Mouse (Mus musculus) mature B cell (primary cell): Measurements from ENCODE around the gene Rgp1.

Experiments used
- in situ Hi-C: fragments of 300-500 bp; cut with MboI; formaldehyde crosslinking; loops from 2 replicates; pipeline ENCODE4 v1.14.3; 2019

Gene Rgp1

DNA sequence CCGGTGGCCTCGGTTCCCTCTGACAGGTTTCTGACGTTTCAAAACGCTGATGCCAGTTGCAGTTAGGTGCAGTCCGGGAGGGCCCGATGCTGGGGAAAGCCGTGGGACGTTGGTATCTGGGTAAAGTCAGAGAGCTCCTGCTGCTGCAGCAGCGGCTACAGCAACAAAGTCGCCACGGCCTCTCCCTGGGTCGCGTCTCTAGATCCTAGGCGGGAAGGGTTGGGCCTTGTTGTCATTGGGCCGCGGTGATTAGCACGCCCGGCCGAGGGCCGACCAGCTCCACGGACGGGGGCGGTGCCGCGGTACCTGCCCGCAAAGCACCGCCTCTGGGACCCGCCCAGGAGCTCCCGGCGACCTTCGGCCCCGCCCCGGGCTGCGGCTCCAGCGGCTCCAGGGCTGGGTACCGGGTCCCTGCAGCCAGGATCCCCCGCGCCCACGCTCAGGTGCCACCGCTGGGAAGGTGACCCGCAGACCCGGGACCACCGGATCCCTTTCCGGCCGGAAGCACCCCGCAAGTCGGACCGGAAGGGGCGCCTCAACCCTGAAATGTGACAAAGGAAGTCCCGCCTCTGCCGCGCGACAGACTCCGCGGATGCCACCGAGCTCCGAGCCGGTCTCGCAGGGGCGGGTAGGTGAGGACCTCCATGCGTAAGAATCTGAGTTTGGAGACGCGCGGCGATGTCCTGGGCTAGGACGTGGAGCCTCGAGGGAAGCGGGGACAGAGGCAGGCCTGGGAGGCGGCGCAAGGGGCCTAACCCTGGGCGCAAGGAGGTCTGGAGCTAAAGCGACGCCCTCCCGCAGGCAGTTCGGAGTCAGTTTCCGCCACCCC is at the start of gene Rgp1, which contains the start of gene Gba2:
Rgp1 (plus strand) TSS at position 340 of the 829 bp plus-strand sequence.
Gba2 (minus strand) TSS at position 498 of the 829 bp plus-strand sequence.
- in situ Hi-C loops, result no loop called here

DNA sequence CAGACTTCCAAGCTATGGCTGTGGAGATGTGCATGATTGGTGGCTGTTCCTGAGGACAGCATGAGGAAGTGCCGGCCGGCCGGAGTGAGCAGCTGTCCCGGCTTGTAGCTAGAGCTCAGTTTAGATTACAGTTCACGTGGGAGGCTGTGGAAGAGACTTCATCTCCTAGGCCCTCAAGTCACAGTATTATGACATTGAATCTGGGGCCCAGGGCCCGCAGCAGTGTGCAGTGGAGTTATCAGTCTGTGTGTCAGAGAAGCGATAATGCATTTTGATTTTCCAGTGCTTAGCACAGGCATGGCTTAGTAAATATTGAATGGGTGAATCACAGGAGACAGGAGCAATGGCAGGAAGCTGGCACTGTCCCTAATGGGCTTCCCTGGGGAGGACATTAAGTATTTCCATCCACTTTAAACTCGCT is 48.4 kb upstream of the Rgp1 start:
- in situ Hi-C loops, result no loop called here

DNA sequence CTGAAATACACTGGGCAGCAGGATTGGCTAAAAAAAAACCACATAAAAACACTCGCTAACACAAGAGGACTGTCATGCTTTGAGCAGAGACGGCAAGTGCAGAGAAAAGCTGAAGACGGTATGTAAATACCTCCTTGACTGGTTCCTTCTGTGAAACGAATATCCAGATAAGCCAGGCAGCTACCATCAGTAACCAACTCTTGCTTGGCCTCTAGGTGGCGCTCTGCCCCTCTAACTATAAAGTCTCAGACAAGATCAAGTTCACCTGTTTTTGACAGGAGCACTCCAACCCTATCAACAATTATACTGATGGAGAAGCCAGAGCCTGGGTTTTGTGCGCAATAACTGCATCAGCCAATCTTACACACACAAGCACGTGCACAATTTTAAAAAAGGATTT is 47.9 kb upstream of the Rgp1 start:
- in situ Hi-C loops, result no loop called here

DNA sequence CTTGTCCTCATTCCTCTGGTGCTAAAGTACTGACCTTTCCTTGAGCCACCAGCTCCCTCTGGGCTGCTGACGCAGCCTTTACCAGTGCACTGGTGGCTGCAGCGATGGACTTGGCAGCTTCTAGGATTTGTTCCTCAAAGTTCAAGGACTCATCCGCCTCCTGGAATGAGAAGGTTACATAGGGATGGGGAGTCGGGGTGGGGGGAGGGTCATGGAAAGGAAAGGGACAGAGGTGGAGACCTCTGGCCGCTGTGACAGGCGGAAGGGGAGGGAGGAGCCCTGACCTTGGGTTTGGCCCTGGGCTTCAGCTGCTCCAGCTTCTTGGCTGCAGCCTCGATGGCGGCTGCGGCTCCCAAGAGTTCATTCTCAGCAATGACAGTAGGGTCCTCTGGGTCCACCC is 45.2 kb upstream of the Rgp1 start:
- in situ Hi-C loops, result no loop called here

DNA sequence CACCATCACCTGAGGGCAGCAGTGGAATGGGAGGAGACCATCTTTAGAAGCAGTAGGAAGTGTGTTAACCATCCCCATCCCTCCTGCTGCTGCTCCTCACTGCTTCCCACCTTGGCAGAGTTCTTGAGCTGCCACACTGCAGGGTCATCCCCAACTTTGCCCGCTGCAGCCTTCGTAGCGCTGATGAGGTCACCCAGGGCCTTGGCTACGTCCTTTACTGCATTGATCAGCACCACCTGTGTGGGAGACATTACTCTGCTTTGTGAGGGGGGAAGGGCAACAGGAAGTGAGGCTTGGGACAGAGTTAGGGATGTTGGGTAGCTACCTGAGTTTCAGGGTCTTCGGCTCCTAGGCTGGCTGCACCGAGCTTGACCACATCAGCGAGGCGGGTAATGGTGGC is 42.9 kb upstream of the Rgp1 start:
- in situ Hi-C loops, result no loop called here

DNA sequence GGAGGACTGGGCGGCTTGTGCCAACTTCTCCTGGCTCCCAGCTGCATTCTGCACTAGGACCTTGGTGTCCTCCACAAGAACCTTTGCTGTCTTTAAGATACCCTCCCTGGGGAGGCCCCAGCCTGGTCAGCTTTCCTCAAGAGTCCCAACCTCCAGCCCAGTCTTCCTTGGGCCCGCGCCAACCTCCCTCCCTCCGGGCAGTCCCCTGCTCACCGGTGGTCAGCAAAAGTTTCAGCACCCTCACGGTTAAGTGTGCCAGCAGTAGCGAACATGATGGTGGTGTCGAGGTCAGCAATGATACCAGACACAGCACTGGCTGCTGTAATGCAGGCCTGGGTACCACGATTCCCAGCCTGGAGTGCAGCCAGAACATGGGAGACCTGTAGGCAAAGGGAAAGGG is 42.5 kb upstream of the Rgp1 start:
- in situ Hi-C loops, result no loop called here

DNA sequence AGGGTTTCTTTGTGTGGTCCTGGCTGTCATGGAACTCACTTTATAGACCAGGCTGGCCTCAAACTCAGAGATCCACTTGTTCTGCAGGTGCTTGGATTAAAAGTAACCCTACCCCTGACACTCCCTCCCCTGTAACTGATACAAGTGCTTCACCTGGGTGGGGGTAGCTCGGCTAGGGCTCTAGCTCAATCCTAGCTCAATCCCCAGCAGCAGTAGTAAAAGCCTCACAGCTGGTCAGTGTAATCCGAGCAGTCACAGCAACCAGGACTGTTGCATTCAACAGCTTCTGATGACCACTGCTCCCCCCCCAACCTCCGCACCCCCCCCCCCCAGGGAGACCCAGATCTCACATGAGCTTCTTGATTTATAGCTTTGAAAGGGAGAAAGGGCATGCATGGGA is 36.5 kb upstream of the Rgp1 start:
- in situ Hi-C loops, result no loop called here

DNA sequence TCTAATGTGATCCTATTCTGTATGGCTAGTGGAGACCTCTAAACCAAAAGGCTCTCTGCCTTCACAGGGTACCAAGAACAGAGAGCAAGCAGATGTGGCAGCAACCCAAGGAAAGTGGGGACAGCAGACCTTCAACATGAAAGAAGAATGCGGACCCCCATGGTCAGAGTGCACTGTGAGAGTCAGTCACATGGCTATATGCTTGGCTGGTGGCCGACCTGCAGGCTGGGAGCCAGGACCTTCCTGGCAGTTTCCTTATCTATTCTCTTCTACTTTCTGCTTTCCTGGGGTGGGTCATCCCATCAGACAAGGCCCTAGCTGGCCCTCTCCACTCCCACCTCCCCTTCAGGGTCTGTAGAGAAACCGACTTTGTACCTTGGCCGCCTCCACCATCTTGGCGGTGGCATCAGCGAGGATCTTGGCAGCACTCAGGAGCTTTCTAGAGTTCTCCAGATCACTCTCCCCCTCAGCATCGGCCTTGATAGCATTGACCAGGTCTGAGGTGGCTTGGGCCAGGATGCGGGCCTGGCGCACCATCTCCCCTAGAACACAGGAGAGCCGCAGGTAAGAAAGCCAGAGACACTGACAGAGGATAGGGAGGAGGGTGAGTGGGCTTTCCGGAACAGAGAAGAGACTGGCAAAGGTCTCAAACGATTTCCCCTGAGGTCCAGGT is 32.0 kb upstream of the Rgp1 start:
- in situ Hi-C loops, result no loop called here

DNA sequence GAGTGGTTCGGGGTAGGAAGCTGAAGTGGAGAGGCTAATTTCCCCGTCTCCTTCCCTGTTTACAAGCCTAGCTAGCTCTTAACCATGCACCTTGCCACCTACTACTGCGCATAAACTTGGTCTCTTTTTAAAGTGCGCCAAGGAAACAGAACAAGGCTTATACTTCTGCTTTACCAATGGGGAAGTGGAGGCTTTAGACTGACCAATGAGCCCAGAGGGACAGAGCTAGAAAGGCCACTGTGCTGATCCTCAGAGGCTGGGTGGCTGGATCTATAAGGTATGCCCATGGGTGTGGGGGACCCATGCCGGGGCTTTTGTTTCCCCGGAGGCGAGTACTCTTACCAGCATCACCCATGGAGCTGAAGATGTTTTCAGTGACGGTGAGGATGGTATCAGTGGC is 31.4 kb upstream of the Rgp1 start:
- in situ Hi-C loops, result no loop called here

DNA sequence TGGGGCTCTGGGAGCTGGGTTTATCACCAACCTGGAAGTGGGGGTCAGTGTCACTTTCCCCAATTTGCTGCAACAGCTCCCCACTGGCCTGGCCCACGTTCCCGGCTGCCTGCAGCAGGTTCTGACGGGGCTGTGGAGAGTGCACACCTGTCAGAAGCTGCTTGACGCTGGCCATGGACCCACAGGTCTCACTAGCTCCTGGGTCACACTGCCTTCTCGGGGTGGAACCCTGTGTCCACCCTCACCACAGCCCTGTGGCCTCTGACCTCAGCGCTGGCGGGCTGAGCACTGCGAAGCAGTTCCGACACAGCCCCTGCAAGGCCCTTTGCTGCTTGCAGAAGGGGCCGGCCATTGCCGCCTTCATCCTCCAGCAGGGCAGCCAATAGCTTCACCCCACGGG is 29.5 kb upstream of the Rgp1 start:
- in situ Hi-C loops, result no loop called here

DNA sequence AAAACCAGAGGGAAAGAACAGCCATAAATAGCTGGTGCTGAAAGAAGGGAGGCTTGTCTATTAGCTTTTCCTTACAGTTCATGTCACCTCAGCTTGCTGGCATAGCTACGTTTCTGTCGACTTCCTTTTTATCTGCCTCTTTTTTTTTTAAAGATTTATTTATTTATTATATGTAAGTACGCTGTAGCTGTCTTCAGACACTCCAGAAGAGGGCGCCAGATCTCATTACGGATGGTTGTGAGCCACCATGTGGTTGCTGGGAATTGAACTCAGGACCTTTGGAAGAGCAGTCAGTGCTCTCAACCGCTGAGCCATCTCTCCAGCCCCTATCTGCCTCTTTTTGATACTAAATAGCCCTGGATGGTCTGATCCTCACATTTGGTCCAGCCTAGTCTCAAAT is 26.7 kb upstream of the Rgp1 start:
- in situ Hi-C loops, result loop anchor here (25.0 kb wide), 1 partner anchor 115 kb away; the partner anchor contains the start of genes Fam166b and Tesk1

DNA sequence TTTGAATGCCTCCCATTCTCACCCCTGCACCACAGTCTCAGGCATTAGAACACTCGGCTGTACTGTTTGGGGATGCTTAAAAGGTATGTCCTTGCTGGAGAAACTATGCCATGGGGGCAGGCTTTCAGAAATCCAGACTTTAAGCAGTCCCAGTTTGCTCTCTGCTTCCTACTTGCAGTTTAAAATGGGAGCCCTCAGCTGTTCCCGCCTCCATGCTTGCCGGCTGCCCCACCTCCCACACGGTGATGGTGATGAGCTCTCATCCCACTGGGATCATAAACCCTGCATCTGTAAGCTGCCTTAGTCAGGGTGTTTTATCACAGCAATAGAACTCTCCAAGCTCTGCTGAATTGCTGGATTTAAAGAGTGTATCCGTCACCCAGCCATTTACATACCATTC is 26.1 kb upstream of the Rgp1 start:
- in situ Hi-C loops, result loop anchor here (25.0 kb wide), 1 partner anchor 115 kb away; the partner anchor contains the start of genes Fam166b and Tesk1

DNA sequence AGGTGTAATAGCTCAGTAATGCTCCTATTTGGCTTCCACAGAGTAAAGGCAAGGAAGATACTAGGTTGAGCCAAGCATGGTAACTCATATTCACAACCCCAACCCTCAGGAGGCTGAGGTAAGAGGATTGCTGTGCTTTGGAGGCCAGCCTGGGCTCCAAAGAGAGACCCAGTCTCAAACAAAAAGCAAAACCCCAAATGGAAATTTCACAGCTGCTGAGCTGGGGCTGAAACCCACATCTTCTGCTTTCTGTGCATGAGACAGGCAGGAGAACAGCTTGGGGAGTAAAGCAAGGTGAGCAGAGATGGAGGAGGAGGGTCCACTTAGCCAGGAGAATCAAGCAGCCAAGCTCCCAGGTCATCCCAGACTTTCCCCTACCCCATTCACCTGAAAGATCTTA is 24.6 kb upstream of the Rgp1 start:
- in situ Hi-C loops, result loop anchor here (25.0 kb wide), 1 partner anchor 117 kb away; the partner anchor contains the start of genes Fam166b and Tesk1

DNA sequence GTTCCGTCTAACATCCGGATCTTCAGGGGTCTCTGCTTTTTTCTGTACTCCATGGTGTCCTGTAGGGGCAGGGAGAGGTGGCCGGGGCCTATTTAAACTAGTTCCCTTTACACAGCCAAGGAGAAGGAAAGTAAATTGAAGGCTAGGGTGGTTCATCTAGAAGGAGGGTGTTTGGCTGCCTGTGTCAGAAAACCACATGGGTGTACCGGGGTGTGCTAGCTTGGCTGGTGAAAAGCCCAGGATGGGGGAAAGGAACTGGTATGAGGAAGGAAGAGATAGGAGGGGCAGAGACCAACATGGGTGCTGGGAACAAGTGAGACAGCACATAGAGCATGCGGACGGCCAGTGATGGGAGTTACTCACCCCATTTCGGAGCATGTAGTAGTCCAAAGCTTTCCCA is 22.6 kb upstream of the Rgp1 start:
- in situ Hi-C loops, result loop anchor here (25.0 kb wide), 1 partner anchor 119 kb away; the partner anchor contains the start of genes Fam166b and Tesk1

DNA sequence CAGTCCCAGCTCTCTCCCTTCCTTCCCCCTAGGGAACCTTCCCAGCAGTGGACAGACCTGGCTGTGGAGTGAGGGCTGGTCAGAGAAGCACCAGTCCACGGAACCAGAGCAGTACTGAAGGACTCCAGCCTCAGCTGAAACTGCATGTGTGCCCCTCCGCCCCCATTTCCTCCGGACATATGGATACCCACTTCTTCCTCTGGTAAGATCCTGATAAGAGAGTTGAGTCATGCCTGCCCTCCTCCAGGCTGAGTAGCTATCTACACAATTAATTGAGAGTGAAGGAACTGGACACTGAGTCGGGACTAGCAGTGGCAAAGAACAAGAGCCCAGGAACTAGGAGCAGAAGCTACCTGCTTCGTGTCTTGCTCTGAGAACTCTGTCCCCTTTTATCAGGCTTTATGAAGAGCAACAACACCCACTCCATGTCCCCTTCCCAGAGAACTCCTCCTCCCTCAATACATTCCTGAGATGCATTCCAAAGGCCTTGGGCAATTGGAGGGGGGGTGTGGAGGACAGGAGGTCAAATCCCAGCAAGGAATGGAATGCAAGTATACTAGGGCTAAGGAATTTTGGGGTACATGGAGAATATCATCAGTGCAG is 20.4 kb upstream of the Rgp1 start:
- in situ Hi-C loops, result loop anchor here (25.0 kb wide), 1 partner anchor 121 kb away; the partner anchor contains the start of genes Fam166b and Tesk1

DNA sequence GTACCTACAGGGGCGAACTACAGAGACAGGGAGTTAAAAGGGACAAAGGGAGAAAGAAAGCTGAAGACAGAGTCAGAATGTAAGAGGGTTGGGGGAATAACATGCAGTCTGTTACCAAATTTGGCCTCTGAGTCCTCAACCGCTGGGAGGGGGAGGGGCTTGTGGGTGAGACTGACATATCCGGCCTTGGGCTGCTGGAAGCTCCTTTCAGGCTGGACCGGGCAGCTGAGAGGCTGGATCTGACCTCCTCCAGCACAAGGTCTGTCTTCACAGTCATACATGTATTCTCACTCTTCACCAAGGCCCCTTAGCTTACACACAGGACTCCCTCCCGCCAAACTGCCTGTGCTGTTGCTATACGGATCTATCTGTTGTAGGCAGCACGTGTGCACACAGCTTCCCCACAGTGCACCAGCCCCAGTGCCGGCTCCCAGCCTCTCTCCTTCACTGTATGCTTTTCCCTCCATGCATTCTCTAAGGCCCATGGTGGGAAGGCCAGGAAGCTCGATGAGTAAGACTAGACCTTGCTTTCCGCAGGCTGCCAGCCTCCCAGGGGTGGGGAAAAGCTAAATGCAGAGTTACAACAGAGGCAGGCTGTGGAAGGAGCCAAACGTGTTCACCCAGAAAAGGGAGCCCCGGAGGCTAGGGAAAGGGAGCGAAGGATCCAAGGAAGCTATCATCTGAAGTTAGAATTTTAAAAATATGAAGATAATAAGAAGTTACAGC is 19.7 kb upstream of the Rgp1 start:
- in situ Hi-C loops, result loop anchor here (25.0 kb wide), 1 partner anchor 121 kb away; the partner anchor contains the start of genes Fam166b and Tesk1

DNA sequence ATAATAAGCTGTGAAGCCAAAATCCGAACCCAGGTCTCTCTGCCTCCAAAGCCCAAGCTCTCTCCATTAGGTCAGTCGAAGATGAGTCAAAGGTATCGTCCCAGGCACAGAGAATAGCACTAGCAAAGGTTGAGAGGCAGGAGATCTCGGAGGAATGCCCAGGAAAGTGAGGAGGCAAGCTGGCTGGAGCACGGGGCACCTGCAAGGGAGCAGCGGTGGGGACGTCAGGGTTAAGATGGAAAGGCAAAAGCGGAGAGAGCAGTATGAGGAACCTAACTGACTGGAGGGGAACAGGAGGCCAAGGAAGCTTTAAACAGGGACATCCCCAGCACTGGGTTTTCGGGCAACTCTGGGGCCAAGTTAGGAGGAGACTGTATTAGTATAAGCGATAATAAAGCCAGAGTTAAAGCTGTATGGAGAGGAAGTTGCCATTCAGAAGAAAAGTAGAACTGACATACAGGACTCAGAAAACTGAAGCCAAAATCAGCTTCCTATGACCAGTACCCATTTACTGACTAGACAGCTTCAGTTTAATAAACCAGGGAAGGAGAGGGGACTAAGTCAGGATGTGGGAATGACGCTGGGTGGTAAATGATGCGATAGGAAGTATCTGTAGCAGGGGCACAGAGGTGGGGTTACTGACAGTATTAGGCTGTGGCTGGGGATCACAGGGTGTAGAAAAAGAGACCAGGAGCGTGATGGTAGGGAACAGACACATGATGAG is 18.8 kb upstream of the Rgp1 start:
- in situ Hi-C loops, result loop anchor here (25.0 kb wide), 1 partner anchor 122 kb away; the partner anchor contains the start of genes Fam166b and Tesk1

DNA sequence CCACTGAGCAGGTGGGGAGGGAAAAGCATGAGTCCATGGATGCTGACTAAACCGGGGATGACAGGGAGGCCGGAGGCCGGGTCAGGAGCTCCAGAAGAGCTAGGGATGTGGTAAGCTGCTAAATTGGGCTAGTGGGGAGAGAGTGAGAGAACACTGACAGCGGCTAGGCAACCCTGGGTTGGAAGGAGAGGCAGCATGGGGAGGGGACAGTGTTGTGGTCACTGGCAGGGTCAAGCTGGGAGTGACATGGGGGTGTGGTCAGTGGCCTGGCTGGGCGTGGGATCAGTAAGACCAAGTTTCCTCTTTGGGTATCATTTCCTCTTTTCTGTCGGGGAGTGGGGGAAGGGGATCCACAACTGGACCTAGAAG is 18.3 kb upstream of the Rgp1 start:
- in situ Hi-C loops, result loop anchor here (25.0 kb wide), 1 partner anchor 123 kb away; the partner anchor contains the start of genes Fam166b and Tesk1

DNA sequence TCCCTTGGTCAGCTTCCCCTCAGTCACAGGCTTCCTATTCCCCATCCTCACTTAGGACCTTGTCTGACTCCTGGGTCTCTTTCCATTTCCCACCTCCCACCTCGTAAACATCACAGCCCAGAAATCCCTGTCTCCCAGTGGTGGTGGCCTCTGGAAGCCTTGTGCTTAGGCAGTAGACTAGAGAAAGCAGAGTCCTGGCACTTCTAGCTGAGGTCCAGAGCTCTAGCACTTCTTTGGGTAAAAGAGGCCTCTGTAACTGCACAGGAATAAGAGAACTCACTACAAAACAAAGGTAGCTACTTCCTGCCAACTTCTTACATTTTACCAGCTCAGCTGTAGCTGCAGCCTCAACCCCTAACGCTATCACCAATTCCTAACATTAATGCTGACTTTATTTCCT is 17.5 kb upstream of the Rgp1 start:
- in situ Hi-C loops, result loop anchor here (25.0 kb wide), 1 partner anchor 124 kb away; the partner anchor contains the start of genes Fam166b and Tesk1

DNA sequence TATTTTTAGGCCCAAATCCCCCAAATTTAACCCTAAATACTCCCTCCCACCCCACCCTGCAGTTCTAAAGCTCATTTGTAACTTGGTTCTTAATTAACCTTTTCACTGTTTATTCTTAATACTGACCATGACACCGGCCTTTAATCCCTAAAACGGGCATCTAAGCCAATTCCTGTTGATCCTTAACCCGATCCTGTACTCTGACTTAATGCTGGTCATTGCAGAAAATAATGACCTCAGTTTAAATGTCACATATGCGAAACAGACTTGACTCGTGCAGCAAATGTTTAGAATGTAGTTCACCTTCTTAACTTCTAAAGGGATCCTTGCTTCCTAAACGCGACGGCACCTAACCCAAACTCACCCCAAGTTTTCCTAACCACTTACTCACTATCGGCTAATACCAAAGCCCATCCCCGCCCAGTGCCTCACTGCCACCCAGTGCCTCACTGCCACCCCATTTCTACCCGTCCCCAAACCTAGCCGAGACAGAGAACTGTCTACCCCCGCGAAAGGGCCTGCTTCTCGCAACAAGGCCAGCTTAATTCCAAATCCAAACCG is 17.0 kb upstream of the Rgp1 start:
- in situ Hi-C loops, result loop anchor here (25.0 kb wide), 1 partner anchor 124 kb away; the partner anchor contains the start of genes Fam166b and Tesk1
